Mouse (Mus musculus): ENCODE data around the gene Pef1. TPM values are rescaled to one million over a fixed set of nuclear protein-coding genes. Genes with fewer than 3 reads are reported as not detected.

Gene Pef1
- total and polyA plus RNA-seq, 2 experiments: 23.1 to 79.8 TPM

DNA sequence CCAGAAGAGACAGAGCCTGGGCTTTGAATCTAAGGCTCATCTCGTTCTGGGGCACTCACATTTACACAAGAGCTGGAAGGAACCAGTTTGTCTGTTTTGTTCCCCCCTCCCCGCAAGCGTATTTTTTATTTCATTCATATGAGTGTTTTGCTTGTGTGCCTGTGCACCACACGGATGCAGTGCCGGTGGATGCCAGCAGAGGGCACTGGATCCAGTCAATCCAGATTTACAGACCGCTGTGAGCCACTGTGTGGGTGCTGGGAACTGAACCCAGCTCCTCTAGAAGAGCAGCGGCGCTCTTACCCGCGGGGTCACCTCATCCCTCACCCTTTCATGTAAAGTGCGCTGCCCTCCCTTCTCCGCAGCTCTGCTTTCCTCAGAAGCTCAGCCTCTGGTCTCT lies 1.3 kb downstream of the Pef1 start:
- Histone ChIP-seq H3K36me3 (ENCODE audit: control insufficient read depth, insufficient read depth, low read length) (no peaks in the 10 kb centered on the region), H3K79me2 (ENCODE audit: control insufficient read depth, insufficient read depth, low read length) (peaks cover 1% of the 10 kb centered on the region; the same call in 1 of the 2 replicates), H3K9ac (ENCODE audit: low read depth, low read length) (no peak overlapping the region), H3K27me3 (ENCODE audit: control insufficient read depth, insufficient read depth, low read length) (no peaks in the 10 kb centered on the region), H3K27ac (replicated peaks; ENCODE audit: insufficient read depth, low read depth, low read length) (no peak overlapping the region), H3K4me3 (ENCODE audit: insufficient read depth, low read depth, low read length) (no peak overlapping the region), H3K4me1 (ENCODE audit: control insufficient read depth, insufficient read depth, low read length) (peaks cover 2% of the 10 kb centered on the region)
- no peak for DNase-seq (ENCODE audit: extremely low read depth, low read depth, low spot score)
- no peak for TF ChIP-seq POLR2A (IDR thresholded peaks at IDR 0.05; ENCODE audit: extremely low read depth, insufficient read depth, low read length)
- TF ChIP-seq CTCF (IDR thresholded peaks at IDR 0.05; ENCODE audit: low read depth, low read length): peak; percentile 49
- 88% methylated on average over 12 of the region's 12 CpGs for WGBS

DNA sequence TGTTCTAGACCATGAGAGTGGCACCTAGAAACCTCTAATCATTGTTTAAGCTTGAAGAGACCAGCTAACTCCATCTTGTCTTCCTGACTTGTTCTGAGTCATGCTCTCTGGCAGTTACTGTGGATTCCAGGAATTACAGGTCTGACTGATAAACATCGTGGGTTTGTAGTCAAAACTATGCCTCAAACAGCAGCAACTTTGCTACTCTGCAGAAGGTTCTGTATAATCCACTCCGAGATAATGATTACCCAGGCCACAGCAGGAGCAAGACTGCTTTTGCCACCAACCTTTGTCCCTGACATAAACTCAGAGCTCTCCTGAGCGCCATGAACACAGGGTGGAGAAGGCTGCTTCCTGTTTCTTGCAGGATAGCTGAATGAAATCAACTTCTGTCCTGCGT lies 2.2 kb downstream of the Pef1 start:
- no peak for TF ChIP-seq CTCF (IDR thresholded peaks at IDR 0.05; ENCODE audit: low read depth, low read length)
- TF ChIP-seq POLR2A (IDR thresholded peaks at IDR 0.05; ENCODE audit: extremely low read depth, insufficient read depth, low read length): no peak
- H3K4me3 ChIP-seq (ENCODE audit: insufficient read depth, low read depth, low read length): no peak overlapping the region
- H3K27me3 ChIP-seq (ENCODE audit: control insufficient read depth, insufficient read depth, low read length): no peaks in the 10 kb centered on the region
- peaks cover 2% of the 10 kb centered on the region for H3K4me1 ChIP-seq (ENCODE audit: control insufficient read depth, insufficient read depth, low read length)
- DNase-seq (ENCODE audit: extremely low read depth, low read depth, low spot score): peak; percentile 80
- H3K36me3 ChIP-seq (ENCODE audit: control insufficient read depth, insufficient read depth, low read length): no peaks in the 10 kb centered on the region
- H3K27ac ChIP-seq (replicated peaks; ENCODE audit: insufficient read depth, low read depth, low read length): 0 out of 2 replicates have a peak overlapping the region, but pooled peaks have one; percentile 19
- H3K79me2 ChIP-seq (ENCODE audit: control insufficient read depth, insufficient read depth, low read length): peaks cover 9% of the 10 kb centered on the region; the same call in 1 of the 2 replicates
- no peak overlapping the region for H3K9ac ChIP-seq (ENCODE audit: low read depth, low read length)
- WGBS: 18% methylated on average over 4 of the region's 4 CpGs

DNA sequence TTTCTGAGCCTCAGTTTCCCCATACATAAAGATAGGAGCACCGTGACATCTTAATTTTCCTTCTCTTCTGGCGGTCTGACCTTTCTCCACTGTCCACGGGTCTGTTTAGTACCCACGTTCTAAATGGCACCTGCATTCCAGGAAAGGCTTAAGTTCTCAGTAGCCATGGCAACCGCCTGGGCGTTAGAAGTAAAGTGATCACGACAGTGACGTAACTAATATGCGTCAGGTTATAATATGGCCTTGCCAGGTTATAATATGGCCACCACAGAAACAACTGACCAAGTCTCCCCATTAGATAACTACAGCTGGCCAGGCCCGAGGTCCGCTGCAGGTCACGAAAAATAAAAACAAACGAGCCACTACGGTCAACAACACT lies 4.7 kb downstream of the Pef1 start:
- H3K9ac ChIP-seq (ENCODE audit: low read depth, low read length): peak overlapping the region; percentile 28; the same call in 1 of the 2 replicates
- H3K79me2 ChIP-seq (ENCODE audit: control insufficient read depth, insufficient read depth, low read length): peaks cover 9% of the 10 kb centered on the region; the same call in 1 of the 2 replicates
- DNase-seq (ENCODE audit: extremely low read depth, low read depth, low spot score): no peak
- peak overlapping the region; percentile 44 for H3K4me3 ChIP-seq (ENCODE audit: insufficient read depth, low read depth, low read length)
- peaks cover 7% of the 10 kb centered on the region for H3K4me1 ChIP-seq (ENCODE audit: control insufficient read depth, insufficient read depth, low read length)
- H3K36me3 ChIP-seq (ENCODE audit: control insufficient read depth, insufficient read depth, low read length): no peaks in the 10 kb centered on the region
- no peaks in the 10 kb centered on the region for H3K27me3 ChIP-seq (ENCODE audit: control insufficient read depth, insufficient read depth, low read length)
- 13% methylated on average over 14 of the region's 14 CpGs for WGBS
- TF ChIP-seq CTCF (IDR thresholded peaks at IDR 0.05; ENCODE audit: low read depth, low read length): no peak
- H3K27ac ChIP-seq (replicated peaks; ENCODE audit: insufficient read depth, low read depth, low read length): peak overlapping the region; percentile 62

DNA sequence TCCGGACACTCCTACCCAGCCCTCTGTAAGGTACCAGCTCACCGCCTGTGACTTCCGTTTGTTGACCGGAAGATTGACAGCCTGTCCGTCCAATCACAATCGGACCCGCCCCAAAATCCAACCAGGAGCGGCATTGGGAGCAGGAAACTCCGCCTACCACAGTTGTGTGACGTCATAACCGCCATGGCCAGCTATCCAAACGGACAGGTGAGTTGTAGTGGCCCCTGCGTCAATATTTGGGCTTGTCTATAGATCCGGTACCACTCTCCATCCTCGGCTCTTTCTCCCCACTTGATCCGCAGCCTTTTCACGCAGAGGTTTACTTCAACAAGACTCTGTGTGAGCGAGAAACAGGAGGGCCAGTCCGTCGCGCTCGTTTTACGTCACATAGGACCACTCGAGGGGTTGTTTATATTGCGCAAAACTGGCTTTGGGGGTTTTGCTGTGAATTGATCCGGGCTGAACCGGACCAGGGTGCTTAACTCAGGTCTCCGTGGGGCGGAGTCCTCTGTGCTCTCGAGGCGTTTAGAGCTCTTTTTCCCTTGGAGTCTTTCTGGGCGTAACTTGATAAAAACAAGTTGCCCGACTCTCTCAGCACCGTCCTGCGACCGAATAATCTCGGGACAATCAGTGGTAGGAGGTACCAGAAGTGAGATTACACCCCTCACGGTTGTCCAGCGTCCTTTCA lies 5.2 kb downstream of the Pef1 start:
- Histone ChIP-seq H3K79me2 (ENCODE audit: control insufficient read depth, insufficient read depth, low read length) (peaks cover 9% of the 10 kb centered on the region; the same call in 1 of the 2 replicates), H3K9ac (ENCODE audit: low read depth, low read length) (peak overlapping the region; percentile 77), H3K36me3 (ENCODE audit: control insufficient read depth, insufficient read depth, low read length) (no peaks in the 10 kb centered on the region), H3K27ac (replicated peaks; ENCODE audit: insufficient read depth, low read depth, low read length) (peak overlapping the region; percentile 62), H3K27me3 (ENCODE audit: control insufficient read depth, insufficient read depth, low read length) (no peaks in the 10 kb centered on the region), H3K4me1 (ENCODE audit: control insufficient read depth, insufficient read depth, low read length) (peaks cover 12% of the 10 kb centered on the region), H3K4me3 (ENCODE audit: insufficient read depth, low read depth, low read length) (peak overlapping the region; percentile 61)
- WGBS: under 1% methylated on average over 39 of the region's 39 CpGs
- DNase-seq (ENCODE audit: extremely low read depth, low read depth, low spot score): peak; percentile 93
- no peak for TF ChIP-seq CTCF (IDR thresholded peaks at IDR 0.05; ENCODE audit: low read depth, low read length)
- 0 out of 2 replicates have a peak, but pooled peaks have one; percentile 23 for TF ChIP-seq POLR2A (IDR thresholded peaks at IDR 0.05; ENCODE audit: extremely low read depth, insufficient read depth, low read length)

DNA sequence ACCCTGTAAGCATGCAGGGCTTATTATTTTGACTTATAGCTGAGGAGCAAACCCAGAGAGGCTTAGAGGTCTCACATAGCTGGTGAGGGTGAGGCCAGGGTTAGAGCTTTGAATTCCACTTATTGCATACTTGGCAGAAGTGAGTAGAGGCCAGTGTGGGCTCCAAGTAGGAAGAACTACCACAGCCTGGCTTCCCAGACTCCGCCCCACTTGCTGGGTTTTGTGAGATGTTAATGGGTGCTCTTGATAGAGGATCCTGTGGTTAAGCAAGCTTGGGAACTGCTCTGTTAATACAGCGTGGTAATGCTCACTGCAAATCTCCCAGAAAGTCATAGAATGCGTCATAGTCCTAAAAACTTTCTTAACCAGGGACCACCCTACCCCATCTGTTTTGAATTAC lies 6.6 kb downstream of the Pef1 start:
- no peak overlapping the region for H3K4me3 ChIP-seq (ENCODE audit: insufficient read depth, low read depth, low read length)
- peaks cover 3% of the 10 kb centered on the region; the same call in 1 of the 2 replicates for H3K36me3 ChIP-seq (ENCODE audit: control insufficient read depth, insufficient read depth, low read length)
- H3K79me2 ChIP-seq (ENCODE audit: control insufficient read depth, insufficient read depth, low read length): peaks cover 16% of the 10 kb centered on the region; the same call in 1 of the 2 replicates
- no peak for DNase-seq (ENCODE audit: extremely low read depth, low read depth, low spot score)
- H3K9ac ChIP-seq (ENCODE audit: low read depth, low read length): no peak overlapping the region
- peaks cover 13% of the 10 kb centered on the region for H3K4me1 ChIP-seq (ENCODE audit: control insufficient read depth, insufficient read depth, low read length)
- H3K27ac ChIP-seq (replicated peaks; ENCODE audit: insufficient read depth, low read depth, low read length): no peak overlapping the region
- TF ChIP-seq POLR2A (IDR thresholded peaks at IDR 0.05; ENCODE audit: extremely low read depth, insufficient read depth, low read length) (no peak), CTCF (IDR thresholded peaks at IDR 0.05; ENCODE audit: low read depth, low read length) (no peak)
- WGBS: 91% methylated on average over 3 of the region's 3 CpGs
- no peaks in the 10 kb centered on the region for H3K27me3 ChIP-seq (ENCODE audit: control insufficient read depth, insufficient read depth, low read length)

DNA sequence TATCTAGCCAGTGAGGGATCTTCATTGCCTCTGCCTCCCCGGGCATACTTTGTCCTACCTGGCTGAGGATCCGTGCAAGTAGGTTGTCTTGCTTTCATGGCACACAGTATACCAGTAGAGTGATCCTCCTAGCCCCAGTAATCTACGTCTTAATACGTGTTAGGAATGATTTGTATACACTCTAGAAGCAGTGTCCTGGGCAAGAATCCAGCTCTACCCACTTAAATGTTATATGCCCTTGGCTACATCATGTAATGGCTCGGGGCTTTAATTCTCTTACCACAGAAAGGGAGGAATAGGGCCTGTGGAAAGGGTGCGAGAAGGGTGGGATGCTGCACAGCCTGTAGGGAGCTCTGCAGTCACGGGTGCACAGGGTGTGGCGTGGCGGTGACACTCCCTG lies 7.3 kb downstream of the Pef1 start:
- DNase-seq (ENCODE audit: extremely low read depth, low read depth, low spot score): no peak

More for the DNA sequence above, 7.3 kb downstream of the Pef1 start:
- Histone ChIP-seq H3K27ac (replicated peaks; ENCODE audit: insufficient read depth, low read depth, low read length) (no peak overlapping the region), H3K4me3 (ENCODE audit: insufficient read depth, low read depth, low read length) (no peak overlapping the region), H3K27me3 (ENCODE audit: control insufficient read depth, insufficient read depth, low read length) (no peaks in the 10 kb centered on the region), H3K4me1 (ENCODE audit: control insufficient read depth, insufficient read depth, low read length) (peaks cover 11% of the 10 kb centered on the region), H3K9ac (ENCODE audit: low read depth, low read length) (no peak overlapping the region), H3K36me3 (ENCODE audit: control insufficient read depth, insufficient read depth, low read length) (peaks cover 3% of the 10 kb centered on the region; the same call in 1 of the 2 replicates), H3K79me2 (ENCODE audit: control insufficient read depth, insufficient read depth, low read length) (peaks cover 16% of the 10 kb centered on the region; the same call in 1 of the 2 replicates)
- WGBS: 91% methylated on average over 9 of the region's 9 CpGs
- TF ChIP-seq CTCF (IDR thresholded peaks at IDR 0.05; ENCODE audit: low read depth, low read length) (no peak), POLR2A (IDR thresholded peaks at IDR 0.05; ENCODE audit: extremely low read depth, insufficient read depth, low read length) (no peak)

Measured in liver, adult 2 months (tissue).